Mouse (Mus musculus) liver, embryonic 14.5 days (tissue): Measurements from ENCODE around the gene Wipf1.

Source experiments
- CTCF ChIP-seq: IDR thresholded peaks from 2 replicates; pipeline ENCODE4 v1.5.1; 2016; ENCODE audit warnings: antibody characterized with exemption, low read depth, control low read depth
- EP300 ChIP-seq: IDR thresholded peaks from 2 replicates; pipeline ENCODE4 v1.6.1; 2016; ENCODE audit warnings: antibody characterized with exemption, low read depth

DNA sequence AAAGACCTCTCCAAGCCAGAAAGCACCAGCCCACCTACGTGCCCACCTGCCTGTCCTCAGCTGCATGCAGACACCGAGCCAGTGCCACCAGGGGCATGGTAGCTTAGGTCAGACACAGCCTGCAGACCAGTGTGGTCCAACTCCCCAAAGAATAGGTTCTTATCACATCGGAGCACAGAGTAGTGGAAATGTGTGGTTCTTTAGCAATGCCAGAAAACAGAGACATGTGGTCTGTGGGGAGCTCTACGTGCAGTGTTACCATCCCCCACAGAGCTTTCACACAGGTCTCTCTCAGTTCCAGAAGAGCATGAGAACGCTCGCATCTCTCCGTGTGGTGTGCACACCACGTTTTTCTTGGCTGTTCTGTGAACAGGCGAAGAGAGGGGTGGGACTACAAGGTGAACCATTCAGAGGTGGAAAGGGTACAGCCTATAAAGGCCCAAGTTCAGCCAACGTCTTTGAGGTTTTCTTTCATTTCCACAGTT lies 59.3 kb downstream of the Wipf1 start:
- TF ChIP-seq CTCF (peak; percentile 19; the same call in 1 of the 2 replicates), EP300 (peak; percentile 42; the same call in 1 of the 2 replicates)
